Mouse (Mus musculus): ENCODE results near the gene Gkn1.

DNA sequence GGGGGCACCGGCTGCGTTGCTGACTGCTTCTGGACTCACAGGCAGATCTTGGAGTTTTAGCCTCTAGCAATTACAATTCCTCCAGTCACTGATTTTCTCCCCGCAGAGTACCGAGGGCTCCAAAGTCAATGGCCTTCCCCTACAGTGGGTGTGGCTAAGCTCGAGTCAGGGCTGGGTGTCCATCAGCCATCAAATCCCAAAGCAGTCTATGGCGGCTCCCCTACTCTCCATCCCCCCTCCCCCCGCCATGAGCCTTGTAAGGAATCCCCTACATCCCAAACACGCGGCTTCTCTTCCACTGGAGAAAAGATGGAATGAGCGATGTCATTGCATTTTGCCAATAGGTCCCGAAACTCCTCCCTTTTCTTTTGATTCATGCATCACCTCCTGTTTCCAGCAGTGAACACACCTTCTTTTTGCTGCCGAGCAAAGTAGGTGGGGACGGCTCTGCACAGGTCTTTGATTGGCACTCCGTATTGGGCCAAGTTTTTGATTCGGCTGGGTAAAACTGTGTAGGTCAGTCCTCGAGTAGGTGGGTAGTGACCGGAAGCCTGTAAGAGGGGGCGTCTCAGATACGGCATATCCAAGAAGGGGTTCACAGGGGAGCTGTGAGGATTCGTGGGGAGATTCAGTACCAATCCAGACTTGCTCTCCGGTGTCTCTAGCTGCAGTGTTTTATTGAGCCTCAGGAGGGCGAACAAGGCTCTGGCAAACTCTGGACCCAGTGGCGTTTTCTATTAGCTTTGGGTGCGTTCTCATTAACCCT, 33.4 kb upstream of the Gkn1 start:
- no peak for TF ChIP-seq CTCF (IDR thresholded peaks at IDR 0.05; ENCODE audit: control insufficient read depth, insufficient read depth, insufficient read length)
- TF ChIP-seq MAX (IDR thresholded peaks at IDR 0.05): no peak
- TF ChIP-seq FOSL1 (IDR thresholded peaks at IDR 0.05; ENCODE audit: insufficient read depth, low read length, poor library complexity, severe bottlenecking): no peak
- TF ChIP-seq CEBPB (IDR thresholded peaks at IDR 0.05; ENCODE audit: low read depth): no peak
- TF ChIP-seq USF1 (IDR thresholded peaks at IDR 0.05; ENCODE audit: low read depth): no peak
- no peak for TF ChIP-seq MYOG (IDR thresholded peaks at IDR 0.05; ENCODE audit: control insufficient read depth, extremely low read depth, insufficient read length)

Measured in C2C12 (cell line).